Mouse (Mus musculus) bone marrow macrophage, adult 2 months (primary cell): ENCODE data around the gene Shisal1. TPM values are rescaled to one million over a fixed set of nuclear protein-coding genes. Genes with fewer than 3 reads are reported as not detected.

ENCODE experiments used
- H3K27ac ChIP-seq: 2 replicates; pipeline ENCODE4 v1.5.1; 2012; ENCODE audit warnings: low read depth, low read length; ENCODE audit not compliant: insufficient read depth
- H3K4me1 ChIP-seq: 2 replicates; pipeline ENCODE4 v1.6.1; 2012; ENCODE audit warnings: low read length; ENCODE audit not compliant: control insufficient read depth, insufficient read depth
- H3K4me3 ChIP-seq: 2 replicates; pipeline ENCODE4 v1.5.1; 2012; ENCODE audit warnings: mild to moderate bottlenecking, low read length, moderate library complexity; ENCODE audit not compliant: insufficient read depth
- CTCF ChIP-seq: IDR thresholded peaks from 2 replicates; pipeline ENCODE4 v1.5.1; 2012; ENCODE audit warnings: low read depth, mild to moderate bottlenecking, low read length, moderate library complexity
- POLR2A ChIP-seq: IDR thresholded peaks from 2 replicates; pipeline ENCODE4 v1.6.1; 2012; ENCODE audit warnings: mild to moderate bottlenecking, low read depth, low read length, borderline replicate concordance
- polyA plus RNA-seq: library from polyadenylated mRNA; stranded (reverse); fragments of >200 nt; gene quantifications from 2 replicates; pipeline ENCODE4 v1.2.4, GENCODE M21; 2012; ENCODE audit not compliant: missing spikeins, insufficient read depth, insufficient read length

Shisal1 gene
- polyA plus RNA-seq, 1 experiment: 0.12 TPM

DNA sequence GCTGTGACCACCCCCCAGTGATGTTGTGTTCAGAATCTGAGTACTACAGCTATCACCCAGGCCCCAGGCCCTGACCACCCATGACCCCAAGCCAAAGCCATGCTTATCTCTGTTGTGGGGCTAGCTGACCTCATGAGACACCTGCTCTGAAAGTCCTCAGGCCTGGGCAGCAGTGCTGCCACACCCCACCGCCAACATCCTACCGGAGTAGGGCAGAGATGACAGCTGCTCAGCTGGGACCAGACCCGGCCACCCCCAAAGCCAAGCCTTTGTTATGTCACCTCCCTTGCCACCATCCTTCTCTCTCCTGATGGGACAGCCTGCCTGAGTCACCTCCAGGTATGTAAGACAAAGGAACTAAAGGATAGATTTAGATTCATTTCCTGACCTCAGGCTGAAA, 41.1 kb downstream of the Shisal1 start:
- no peak overlapping the region for H3K4me3 ChIP-seq
- no peak overlapping the region for H3K27ac ChIP-seq
- peaks cover 2% of the 10 kb centered on the region; the same call in 1 of the 2 replicates for H3K4me1 ChIP-seq
- TF ChIP-seq CTCF: no peak
- TF ChIP-seq POLR2A: no peak

DNA sequence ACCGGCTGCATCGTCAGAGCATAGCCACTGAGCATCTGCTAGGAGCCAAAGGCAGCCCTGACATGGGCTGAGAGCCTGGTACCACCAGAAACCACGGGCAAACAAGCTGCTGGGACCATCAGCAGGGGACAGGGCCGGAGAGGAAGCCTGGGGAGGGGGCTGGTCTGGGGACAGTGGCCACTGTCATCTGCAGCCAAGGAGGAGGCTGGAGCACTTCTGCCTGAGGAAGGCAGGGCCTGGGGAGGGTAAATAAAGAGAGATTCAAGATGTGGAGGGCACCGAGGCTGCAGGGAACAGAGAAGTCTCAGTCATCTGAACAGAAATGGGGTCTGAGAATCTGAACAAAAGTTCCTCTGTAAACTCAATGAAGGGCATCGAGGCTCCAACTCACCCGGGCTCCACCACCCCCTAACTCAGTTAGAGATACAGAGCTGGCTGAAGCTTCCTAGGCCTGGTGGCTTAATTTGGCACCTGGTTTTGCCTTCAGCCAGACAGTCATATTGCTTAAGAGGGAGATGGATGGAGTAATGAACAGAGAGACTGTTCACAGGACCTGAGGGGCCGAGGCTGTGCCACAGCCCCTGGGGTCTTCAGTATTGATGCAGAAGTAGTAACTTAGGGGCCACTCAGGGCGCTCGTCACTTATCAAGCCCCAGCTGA, 43.3 kb downstream of the Shisal1 start:
- Histone ChIP-seq H3K27ac (no peak overlapping the region), H3K4me3 (no peak overlapping the region), H3K4me1 (peaks cover 2% of the 10 kb centered on the region; the same call in 1 of the 2 replicates)
- no peak for TF ChIP-seq CTCF
- TF ChIP-seq POLR2A: no peak

DNA sequence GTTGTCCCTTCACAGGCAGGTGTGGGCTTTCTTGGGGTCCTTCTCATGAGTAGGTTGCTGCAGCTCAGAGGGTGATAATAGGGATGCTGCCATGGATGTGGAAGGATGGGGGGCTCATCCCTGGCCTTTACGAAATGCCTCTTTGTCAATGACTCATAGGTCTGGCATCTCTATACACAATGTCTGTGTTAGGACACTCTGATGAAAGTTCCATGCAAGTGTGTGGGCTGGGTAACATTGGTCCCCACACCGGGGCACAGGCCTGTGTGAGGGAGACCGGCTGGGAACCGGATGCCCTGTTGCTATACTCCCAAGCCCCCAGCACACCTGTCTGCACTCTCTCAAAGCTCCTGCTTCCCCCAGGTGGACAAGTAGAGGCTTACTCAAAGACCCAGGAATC, 48.3 kb downstream of the Shisal1 start:
- H3K4me1 ChIP-seq: no peaks in the 10 kb centered on the region
- H3K27ac ChIP-seq: no peak overlapping the region
- TF ChIP-seq CTCF (no peak), POLR2A (no peak)
- no peak overlapping the region for H3K4me3 ChIP-seq

DNA sequence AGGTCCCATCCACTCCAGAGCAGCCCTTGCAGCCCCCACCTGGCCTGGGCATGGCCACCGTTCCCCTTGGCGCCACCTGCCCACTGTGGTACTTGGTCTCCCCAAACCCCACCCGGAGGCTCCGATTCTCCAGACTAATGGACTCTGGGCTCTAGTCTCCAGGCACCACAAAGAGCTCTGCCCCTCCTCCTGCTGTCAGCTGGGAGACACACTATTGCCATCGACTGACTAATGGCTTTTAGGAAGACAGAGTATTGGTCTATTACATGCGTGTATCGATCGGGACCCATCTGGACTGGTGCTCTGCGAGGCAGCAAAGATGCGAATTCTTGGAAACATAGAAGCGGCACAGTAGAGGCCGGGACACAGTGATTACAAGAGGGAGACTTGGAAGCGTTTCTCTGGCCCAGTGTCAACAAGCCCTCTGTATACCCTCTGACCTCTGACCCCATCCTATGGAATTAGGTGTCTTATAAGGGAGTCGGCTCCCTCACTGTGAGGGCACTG, 49.2 kb downstream of the Shisal1 start:
- Histone ChIP-seq H3K27ac (no peak overlapping the region), H3K4me3 (no peak overlapping the region), H3K4me1 (no peaks in the 10 kb centered on the region)
- no peak for TF ChIP-seq POLR2A
- no peak for TF ChIP-seq CTCF

DNA sequence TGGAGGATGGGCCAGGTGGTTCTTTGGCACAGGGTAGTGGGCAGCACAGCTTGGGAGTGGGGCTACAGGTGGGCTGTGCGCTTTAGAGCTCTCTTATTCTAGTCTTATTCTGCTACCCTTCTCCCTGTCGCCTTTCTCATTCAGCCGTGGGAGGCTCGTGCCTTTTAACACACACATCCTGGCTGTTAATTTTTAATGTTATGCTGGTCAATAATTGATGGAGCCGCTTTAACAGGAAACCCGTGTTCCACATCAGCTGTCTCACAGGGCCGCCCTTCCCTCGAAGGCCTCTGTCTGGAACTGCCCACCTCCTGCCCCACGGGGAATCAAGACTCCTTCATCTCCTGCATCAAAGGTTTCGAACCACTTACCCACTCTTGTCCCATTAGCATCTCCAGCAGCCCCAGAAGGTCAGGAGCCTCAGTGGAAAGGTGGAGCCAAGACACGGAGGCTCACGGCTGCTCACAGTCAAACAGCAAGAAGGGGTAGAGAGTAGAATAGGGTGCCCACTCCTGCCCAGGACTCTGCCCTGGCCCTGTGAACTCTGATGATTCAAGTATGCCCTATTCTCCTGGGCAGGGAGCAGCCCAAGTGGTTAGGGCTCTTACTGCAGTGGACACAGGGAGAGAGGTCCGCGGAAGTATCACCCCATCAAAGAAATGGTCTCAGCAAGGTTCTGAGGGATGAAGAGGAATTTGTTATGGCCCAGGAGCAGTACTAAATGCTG, 51.4 kb downstream of the Shisal1 start:
- Histone ChIP-seq H3K4me1 (no peaks in the 10 kb centered on the region), H3K4me3 (no peak overlapping the region), H3K27ac (no peak overlapping the region)
- TF ChIP-seq POLR2A: no peak
- no peak for TF ChIP-seq CTCF

DNA sequence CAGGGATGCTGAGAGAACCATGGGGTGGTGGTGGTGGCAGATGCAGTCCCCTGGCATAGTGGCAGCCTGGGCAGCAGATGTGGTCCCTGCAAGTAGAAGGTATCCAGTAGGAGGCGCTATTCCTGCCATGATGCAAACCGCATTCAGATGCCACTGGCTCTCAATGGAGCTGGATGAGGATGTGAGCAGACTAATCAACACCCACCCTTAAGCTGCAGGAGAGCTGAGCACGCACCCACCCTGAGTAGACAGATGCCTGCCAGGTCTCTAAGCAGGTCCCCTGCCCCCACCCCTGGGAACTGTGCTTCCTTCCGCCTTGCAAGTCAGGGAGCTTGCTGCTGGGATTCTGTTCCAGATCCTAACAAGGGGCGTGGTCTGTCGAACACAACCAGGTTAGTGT, 53.6 kb downstream of the Shisal1 start:
- Histone ChIP-seq H3K27ac (no peak overlapping the region), H3K4me3 (no peak overlapping the region), H3K4me1 (no peaks in the 10 kb centered on the region)
- 0 out of 2 replicates have a peak, but pooled peaks have one; percentile 28 for TF ChIP-seq CTCF
- no peak for TF ChIP-seq POLR2A

DNA sequence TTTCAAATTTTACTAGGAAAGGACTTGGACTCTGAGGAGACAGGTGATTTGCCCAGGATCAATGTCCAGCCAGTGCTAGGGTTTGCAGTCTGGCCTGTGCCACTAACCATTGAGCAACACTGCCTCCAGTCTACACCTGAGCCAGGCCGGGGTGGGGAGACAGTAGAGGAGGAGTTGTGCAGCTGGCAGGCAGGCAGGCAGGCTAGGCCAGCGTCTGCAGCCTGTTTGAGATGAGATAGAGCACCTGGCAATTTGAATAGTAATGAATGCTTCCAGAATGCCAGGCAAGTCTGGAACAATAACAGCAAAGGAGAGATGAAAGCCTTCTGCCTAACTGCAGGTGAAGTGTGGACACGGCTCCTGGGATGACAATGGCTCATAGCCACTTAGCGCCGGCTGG, 54.1 kb downstream of the Shisal1 start:
- no peaks in the 10 kb centered on the region for H3K4me1 ChIP-seq
- no peak overlapping the region for H3K4me3 ChIP-seq
- TF ChIP-seq CTCF: no peak
- TF ChIP-seq POLR2A: no peak
- H3K27ac ChIP-seq: no peak overlapping the region

DNA sequence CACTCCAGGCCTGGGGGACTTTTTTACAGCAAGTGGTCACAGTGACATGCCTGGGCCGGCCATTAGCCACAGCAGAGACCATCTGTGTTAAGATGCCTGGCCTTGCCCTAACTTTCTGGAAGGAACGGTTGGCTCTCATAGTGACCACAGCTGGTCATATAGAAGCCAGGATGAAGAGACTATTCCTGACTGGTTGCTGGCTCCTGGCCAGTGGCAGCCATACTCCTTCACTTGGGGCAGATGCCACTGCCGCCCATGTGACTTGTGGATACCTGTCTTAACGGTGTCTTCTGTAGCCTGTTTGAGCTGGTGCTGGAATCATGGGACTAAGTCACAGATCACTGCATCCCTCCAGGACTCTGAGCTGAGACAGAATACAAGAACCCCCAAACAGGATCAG, 54.8 kb downstream of the Shisal1 start:
- no peaks in the 10 kb centered on the region for H3K4me1 ChIP-seq
- H3K4me3 ChIP-seq: no peak overlapping the region
- no peak overlapping the region for H3K27ac ChIP-seq
- TF ChIP-seq CTCF (no peak), POLR2A (no peak)

DNA sequence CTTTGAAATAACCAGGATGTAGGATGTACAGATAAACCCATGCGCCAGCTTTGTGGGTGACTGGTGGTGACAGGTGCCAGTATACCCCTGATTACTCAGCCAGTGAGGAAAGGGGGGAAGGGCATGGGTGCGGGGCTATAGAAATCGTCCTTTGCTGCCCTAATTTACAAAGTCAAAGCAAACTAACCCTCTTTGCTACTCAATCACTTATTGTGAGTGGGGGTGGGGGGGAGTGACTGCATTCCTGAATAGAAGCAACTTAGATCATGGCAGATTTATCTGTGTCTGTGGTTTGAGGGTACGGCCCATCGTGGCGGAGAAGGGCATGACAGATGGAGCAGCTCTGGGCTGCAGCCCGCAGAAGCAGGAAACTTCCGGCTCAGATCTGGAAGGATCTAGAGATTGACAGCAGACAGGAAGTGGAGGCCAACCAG, 58.2 kb downstream of the Shisal1 start:
- H3K4me1 ChIP-seq: no peaks in the 10 kb centered on the region
- no peak overlapping the region for H3K4me3 ChIP-seq
- no peak for TF ChIP-seq CTCF
- TF ChIP-seq POLR2A: no peak
- no peak overlapping the region for H3K27ac ChIP-seq

DNA sequence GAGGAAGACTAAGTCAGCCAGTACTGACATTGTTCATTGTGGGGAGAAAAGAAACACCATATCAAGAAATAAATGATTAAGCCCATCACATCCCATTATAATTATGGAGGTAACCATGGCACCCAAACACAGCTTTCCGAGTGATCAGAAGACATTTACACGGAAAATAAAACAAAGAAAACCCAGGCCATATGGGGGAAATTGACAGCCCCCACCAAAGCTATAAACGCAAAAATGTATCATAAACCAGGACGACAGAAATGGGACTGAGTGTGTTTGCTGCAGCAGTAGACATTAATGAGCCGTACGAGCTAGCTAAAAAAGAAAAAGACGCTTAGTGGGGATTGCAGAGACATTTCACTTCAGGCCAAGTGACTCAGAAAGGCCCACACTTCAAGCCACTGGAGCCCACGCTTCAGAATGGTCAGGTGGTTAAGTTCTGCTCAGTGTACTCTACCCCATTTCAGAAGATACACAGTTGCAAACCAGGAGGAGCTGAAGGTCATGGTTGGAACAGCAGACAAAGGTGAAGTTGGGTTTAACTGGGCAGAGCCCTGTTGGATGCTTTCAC, 60.8 kb downstream of the Shisal1 start:
- no peaks in the 10 kb centered on the region for H3K4me1 ChIP-seq
- H3K4me3 ChIP-seq: no peak overlapping the region
- TF ChIP-seq CTCF: no peak
- no peak for TF ChIP-seq POLR2A
- no peak overlapping the region for H3K27ac ChIP-seq
